Mouse (Mus musculus): Measurements from ENCODE around the gene Cdkn2aipnl. TPM values are rescaled to one million over a fixed set of nuclear protein-coding genes. Genes with fewer than 3 reads are reported as not detected.

Gene Cdkn2aipnl
- polyA plus RNA-seq, 1 experiment, result 31.9 TPM

DNA sequence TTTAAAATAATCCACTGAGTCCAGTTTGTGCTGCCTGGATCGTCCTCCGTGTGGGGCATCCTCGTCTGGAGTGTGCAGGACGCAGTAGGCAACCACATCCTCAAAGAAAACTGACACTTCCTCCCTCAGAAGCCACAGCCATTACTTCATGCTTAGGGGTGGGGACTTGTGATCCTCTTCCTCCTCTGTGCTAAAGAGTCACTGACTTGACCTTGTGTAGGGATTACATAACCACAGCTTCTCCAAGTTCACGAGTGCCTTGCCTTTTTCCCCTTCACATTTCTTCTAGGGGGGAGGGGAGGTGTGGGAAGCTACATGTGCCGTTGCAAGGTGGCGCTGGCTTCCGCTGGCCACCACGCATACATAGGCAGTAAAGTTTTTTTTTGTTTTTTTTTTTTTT is 35.7 kb upstream of the Cdkn2aipnl start:
- Histone ChIP-seq H3K4me1 (ENCODE audit: control insufficient read depth, insufficient read depth, low read length) (peaks cover 40% of the 10 kb centered on the region), H3K4me3 (ENCODE audit: insufficient read depth, low read length) (no peak overlapping the region), H3K27ac (ENCODE audit: insufficient read depth, low read depth, low read length) (peak overlapping the region; percentile 69)
- no peak for TF ChIP-seq POLR2A (IDR thresholded peaks at IDR 0.05; ENCODE audit: borderline replicate concordance, low read depth, low read length)
- TF ChIP-seq CTCF (IDR thresholded peaks at IDR 0.05; ENCODE audit: low read depth, low read length), result no peak

- no peak for TF ChIP-seq CTCF (IDR thresholded peaks at IDR 0.05; ENCODE audit: low read depth, low read length)
- no peak for TF ChIP-seq POLR2A (IDR thresholded peaks at IDR 0.05; ENCODE audit: borderline replicate concordance, low read depth, low read length)
- H3K4me1 ChIP-seq (ENCODE audit: control insufficient read depth, insufficient read depth, low read length), result peaks cover 45% of the 10 kb centered on the region
These were observed 33.2 kb upstream of the Cdkn2aipnl start for GRCm38 (mm10) chr11:51934230-51934629.

GRCm38 (mm10) chr11:51935636-51936434 is 31.6 kb upstream of the Cdkn2aipnl start:
- TF ChIP-seq POLR2A (IDR thresholded peaks at IDR 0.05; ENCODE audit: borderline replicate concordance, low read depth, low read length), result no peak
- no peak for TF ChIP-seq CTCF (IDR thresholded peaks at IDR 0.05; ENCODE audit: low read depth, low read length)
- Histone ChIP-seq H3K27ac (ENCODE audit: insufficient read depth, low read depth, low read length) (no peak overlapping the region), H3K4me3 (ENCODE audit: insufficient read depth, low read length) (no peak overlapping the region), H3K4me1 (ENCODE audit: control insufficient read depth, insufficient read depth, low read length) (peaks cover 39% of the 10 kb centered on the region)

More at GRCm38 (mm10) chr11:51934230-51934629, 33.2 kb upstream of the Cdkn2aipnl start:
- no peak overlapping the region for H3K27ac ChIP-seq (ENCODE audit: insufficient read depth, low read depth, low read length)
- H3K4me3 ChIP-seq (ENCODE audit: insufficient read depth, low read length), result no peak overlapping the region

GRCm38 (mm10) chr11:51937361-51937781 is 30.1 kb upstream of the Cdkn2aipnl start:
- no peak overlapping the region for H3K27ac ChIP-seq (ENCODE audit: insufficient read depth, low read depth, low read length)
- H3K4me3 ChIP-seq (ENCODE audit: insufficient read depth, low read length), result no peak overlapping the region
- TF ChIP-seq CTCF (IDR thresholded peaks at IDR 0.05; ENCODE audit: low read depth, low read length), result no peak
- TF ChIP-seq POLR2A (IDR thresholded peaks at IDR 0.05; ENCODE audit: borderline replicate concordance, low read depth, low read length), result no peak
- peaks cover 35% of the 10 kb centered on the region for H3K4me1 ChIP-seq (ENCODE audit: control insufficient read depth, insufficient read depth, low read length)

GRCm38 (mm10) chr11:51938817-51939589 is 28.5 kb upstream of the Cdkn2aipnl start:
- TF ChIP-seq POLR2A (IDR thresholded peaks at IDR 0.05; ENCODE audit: borderline replicate concordance, low read depth, low read length) (no peak), CTCF (IDR thresholded peaks at IDR 0.05; ENCODE audit: low read depth, low read length) (no peak)
- Histone ChIP-seq H3K4me3 (ENCODE audit: insufficient read depth, low read length) (no peak overlapping the region), H3K27ac (ENCODE audit: insufficient read depth, low read depth, low read length) (peak overlapping the region; percentile 54), H3K4me1 (ENCODE audit: control insufficient read depth, insufficient read depth, low read length) (peaks cover 35% of the 10 kb centered on the region)

GRCm38 (mm10) chr11:51939590-51939955 is 27.9 kb upstream of the Cdkn2aipnl start:
- TF ChIP-seq CTCF (IDR thresholded peaks at IDR 0.05; ENCODE audit: low read depth, low read length) (no peak), POLR2A (IDR thresholded peaks at IDR 0.05; ENCODE audit: borderline replicate concordance, low read depth, low read length) (no peak)
- Histone ChIP-seq H3K4me1 (ENCODE audit: control insufficient read depth, insufficient read depth, low read length) (peaks cover 34% of the 10 kb centered on the region), H3K27ac (ENCODE audit: insufficient read depth, low read depth, low read length) (no peak overlapping the region), H3K4me3 (ENCODE audit: insufficient read depth, low read length) (no peak overlapping the region)

DNA sequence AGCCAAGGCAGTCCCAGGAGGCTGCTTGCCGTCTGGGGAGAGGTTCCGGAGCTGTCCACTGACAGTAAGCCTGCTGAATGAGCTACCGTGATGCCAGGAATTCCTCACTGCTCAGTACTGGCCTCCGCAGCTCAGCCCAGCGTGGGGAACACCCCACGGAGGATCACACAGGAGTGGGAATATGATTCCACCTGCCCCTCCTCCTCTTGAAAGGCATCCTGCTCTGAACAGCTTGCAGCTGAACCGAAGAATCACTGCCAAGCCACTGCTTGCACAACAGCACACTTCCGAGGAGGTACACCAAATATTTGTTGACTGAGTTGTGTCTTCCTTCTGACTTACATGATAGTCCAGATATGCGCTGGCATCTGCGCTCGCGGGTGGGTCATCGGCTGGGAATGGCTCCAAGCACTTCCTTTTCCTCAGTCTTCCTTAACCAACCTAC is 26.9 kb upstream of the Cdkn2aipnl start:
- Histone ChIP-seq H3K4me3 (ENCODE audit: insufficient read depth, low read length) (no peak overlapping the region), H3K4me1 (ENCODE audit: control insufficient read depth, insufficient read depth, low read length) (peaks cover 25% of the 10 kb centered on the region), H3K27ac (ENCODE audit: insufficient read depth, low read depth, low read length) (no peak overlapping the region)
- TF ChIP-seq CTCF (IDR thresholded peaks at IDR 0.05; ENCODE audit: low read depth, low read length), result no peak
- no peak for TF ChIP-seq POLR2A (IDR thresholded peaks at IDR 0.05; ENCODE audit: borderline replicate concordance, low read depth, low read length)

DNA sequence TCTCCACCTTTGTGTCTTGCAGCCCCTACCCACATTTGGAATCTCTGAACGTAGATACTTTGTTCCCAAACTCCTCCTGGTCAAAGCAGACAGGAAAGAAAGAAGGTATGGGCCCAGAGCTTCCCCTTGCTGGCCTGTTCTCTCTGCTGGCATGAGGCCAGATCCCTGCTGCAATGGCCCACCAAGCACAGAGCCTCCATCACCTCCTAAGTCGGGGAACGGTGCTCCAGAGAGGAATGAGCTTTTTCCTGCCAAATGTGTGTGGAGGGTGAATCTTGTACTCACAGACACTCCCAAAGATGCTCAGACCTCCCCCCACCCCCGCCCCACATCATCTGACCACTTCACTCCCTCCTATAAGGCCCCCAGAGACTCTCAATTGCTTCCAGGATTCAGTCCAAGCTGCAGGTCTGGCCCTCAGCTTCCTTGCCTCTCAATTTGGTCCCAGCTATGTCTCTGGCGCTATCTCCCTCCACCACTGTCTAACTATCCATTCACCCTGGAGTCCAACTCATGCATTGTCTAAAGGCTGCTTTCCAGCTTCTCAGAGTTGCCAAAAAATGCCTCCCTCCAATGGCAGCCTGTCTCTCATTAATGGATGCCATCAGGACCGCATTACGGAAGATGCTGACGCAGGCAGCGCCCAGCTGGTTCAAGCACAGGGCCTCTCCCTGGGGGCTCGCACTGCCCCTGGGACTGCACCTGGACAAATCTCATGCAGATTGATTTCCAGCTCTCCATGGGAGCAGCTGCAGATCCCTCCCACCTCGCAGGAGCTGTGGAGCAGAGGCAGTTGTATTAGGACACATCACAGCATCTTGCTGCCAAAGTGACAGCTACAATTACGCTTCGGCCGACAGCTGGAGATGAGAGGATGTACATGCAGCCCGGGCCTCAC is 24.6 kb upstream of the Cdkn2aipnl start:
- no peak overlapping the region for H3K27ac ChIP-seq (ENCODE audit: insufficient read depth, low read depth, low read length)
- peaks cover 14% of the 10 kb centered on the region for H3K4me1 ChIP-seq (ENCODE audit: control insufficient read depth, insufficient read depth, low read length)
- H3K4me3 ChIP-seq (ENCODE audit: insufficient read depth, low read length), result no peak overlapping the region
- no peak for TF ChIP-seq CTCF (IDR thresholded peaks at IDR 0.05; ENCODE audit: low read depth, low read length)
- no peak for TF ChIP-seq POLR2A (IDR thresholded peaks at IDR 0.05; ENCODE audit: borderline replicate concordance, low read depth, low read length)

GRCm38 (mm10) chr11:51943500-51943841 is 24.0 kb upstream of the Cdkn2aipnl start:
- Histone ChIP-seq H3K4me3 (ENCODE audit: insufficient read depth, low read length) (no peak overlapping the region), H3K27ac (ENCODE audit: insufficient read depth, low read depth, low read length) (no peak overlapping the region), H3K4me1 (ENCODE audit: control insufficient read depth, insufficient read depth, low read length) (peaks cover 12% of the 10 kb centered on the region)
- TF ChIP-seq POLR2A (IDR thresholded peaks at IDR 0.05; ENCODE audit: borderline replicate concordance, low read depth, low read length) (no peak), CTCF (IDR thresholded peaks at IDR 0.05; ENCODE audit: low read depth, low read length) (no peak)
